Mouse (Mus musculus) CH12.LX (cell line): ENCODE results near the gene Ffar4. TPM values are rescaled to one million over a fixed set of nuclear protein-coding genes. Genes with fewer than 3 reads are reported as not detected.
A peak's percentile ranks its signal among the peaks of the same experiment; 100 is the strongest.

Source experiments
- DNase-seq: peaks from one replicate; pipeline ENCODE4 v3.0.0-alpha.2; 2013; ENCODE audit errors: extremely low read depth
- H3K27ac ChIP-seq: 2 replicates; pipeline ENCODE4 v1.5.1; 2012; ENCODE audit warnings: low read depth, mild to moderate bottlenecking, control low read depth, moderate library complexity; ENCODE audit not compliant: insufficient read depth
- H3K27me3 ChIP-seq: replicated peaks from 2 replicates; pipeline ENCODE3; 2012; ENCODE audit warnings: inconsistent platforms
- H3K36me3 ChIP-seq, 2 experiments: replicated peaks in 1 of 2; 2 replicates each; pipeline versions ENCODE3 to v1.6.1; 2012; ENCODE audit warnings: inconsistent platforms in 1 of 2, low read length in 1 of 2, mild to moderate bottlenecking in 1 of 2, mixed read lengths in 1 of 2, moderate library complexity in 1 of 2; ENCODE audit not compliant: control insufficient read depth in 1 of 2, insufficient read depth in 1 of 2
- H3K4me1 ChIP-seq, 2 experiments: 2 replicates each; pipeline ENCODE4 v1.6.1; 2012; ENCODE audit warnings: inconsistent platforms in 1 of 2, moderate library complexity in 1 of 2; ENCODE audit not compliant: insufficient read depth in 2 of 2, control insufficient read depth in 1 of 2
- H3K4me2 ChIP-seq: 2 replicates; pipeline ENCODE4 v1.6.1; 2012; ENCODE audit warnings: low read depth, mild to moderate bottlenecking, control low read depth; ENCODE audit not compliant: poor library complexity, insufficient read depth, severe bottlenecking
- H3K4me3 ChIP-seq, 3 experiments: fragments of 150-350 bp in 1 of 3; sonication (generic) in 1 of 3; replicated peaks in 1 of 3; 2 replicates each; pipeline versions ENCODE3 to v1.5.1; 2011 to 2012; ENCODE audit warnings: low read depth in 2 of 3, low read length in 2 of 3, mild to moderate bottlenecking in 2 of 3, moderate library complexity in 2 of 3, control low read depth in 1 of 3, improper control_type of control experiment in 1 of 3, inconsistent platforms in 1 of 3, mixed read lengths in 1 of 3; ENCODE audit not compliant: poor library complexity in 1 of 3
- H3K79me2 ChIP-seq: replicated peaks from 2 replicates; pipeline ENCODE4 v1.6.1; 2012; ENCODE audit warnings: mild to moderate bottlenecking, moderate library complexity; ENCODE audit not compliant: control insufficient read depth, poor library complexity, insufficient read depth, severe bottlenecking; ENCODE audit errors: extremely low read depth
- H3K9ac ChIP-seq: 2 replicates; pipeline ENCODE4 v1.6.1; 2012; ENCODE audit warnings: low read depth, mild to moderate bottlenecking, control low read depth, moderate library complexity; ENCODE audit not compliant: insufficient read depth
- H3K9me3 ChIP-seq: replicated peaks from 2 replicates; pipeline ENCODE3; 2012; ENCODE audit warnings: low read length, inconsistent platforms, mixed read lengths
- BHLHE40 ChIP-seq: IDR thresholded peaks from 2 replicates; pipeline ENCODE4 v1.6.1; 2011; ENCODE audit warnings: mild to moderate bottlenecking, low read depth, low read length, improper control_type of control experiment
- CHD1 ChIP-seq: IDR thresholded peaks from 2 replicates; pipeline ENCODE4 v1.6.1; 2012; ENCODE audit warnings: low read depth, low read length, improper control_type of control experiment, inconsistent platforms
- CTCF ChIP-seq, 2 experiments: IDR thresholded peaks in 1 of 2; conservative IDR thresholded peaks in 1 of 2; 2 replicates each; pipeline ENCODE4 v1.5.1; 2011 to 2012; ENCODE audit warnings: low read depth in 2 of 2, low read length in 2 of 2, improper control_type of control experiment in 1 of 2, inconsistent platforms in 1 of 2, mild to moderate bottlenecking in 1 of 2, moderate library complexity in 1 of 2
- E2F4 ChIP-seq: IDR thresholded peaks from 2 replicates; pipeline ENCODE4 v1.6.1; 2011; ENCODE audit warnings: low read depth, low read length, improper control_type of control experiment; ENCODE audit not compliant: insufficient replicate concordance
- ELF1 ChIP-seq: IDR thresholded peaks from 2 replicates; pipeline ENCODE4 v1.6.1; 2014; ENCODE audit warnings: low read depth, mild to moderate bottlenecking, inconsistent platforms, low read length, improper control_type of control experiment
- EP300 ChIP-seq: IDR thresholded peaks from 2 replicates; pipeline ENCODE4 v1.6.1; 2011; ENCODE audit warnings: low read length, improper control_type of control experiment
- GABPA ChIP-seq: IDR thresholded peaks from 2 replicates; pipeline ENCODE4 v1.6.1; 2012; ENCODE audit warnings: low read depth, low read length, improper control_type of control experiment, inconsistent platforms; ENCODE audit not compliant: insufficient replicate concordance
- HCFC1 ChIP-seq: IDR thresholded peaks from 2 replicates; pipeline ENCODE4 v1.6.1; 2012; ENCODE audit warnings: low read depth, mild to moderate bottlenecking, inconsistent platforms, low read length, improper control_type of control experiment
- IRF4 ChIP-seq: IDR thresholded peaks from 2 replicates; pipeline ENCODE4 v1.6.1; 2014; ENCODE audit warnings: low read depth, mild to moderate bottlenecking, inconsistent platforms, low read length, improper control_type of control experiment
- JUN ChIP-seq: IDR thresholded peaks from 2 replicates; pipeline ENCODE4 v1.6.1; 2011; ENCODE audit warnings: low read depth, mild to moderate bottlenecking, low read length, improper control_type of control experiment, moderate library complexity; ENCODE audit not compliant: insufficient read depth
- JUND ChIP-seq: conservative IDR thresholded peaks from 2 replicates; pipeline ENCODE4 v1.6.1; 2011; ENCODE audit warnings: low read depth, low read length, improper control_type of control experiment
- KAT2A ChIP-seq: IDR thresholded peaks from 2 replicates; pipeline ENCODE4 v1.6.1; 2012; ENCODE audit warnings: low read length, improper control_type of control experiment, inconsistent platforms; ENCODE audit not compliant: insufficient replicate concordance
- MAX ChIP-seq: IDR thresholded peaks from 2 replicates; pipeline ENCODE4 v1.6.1; 2011; ENCODE audit warnings: low read length, improper control_type of control experiment
- MAZ ChIP-seq: IDR thresholded peaks from 2 replicates; pipeline ENCODE4 v1.6.1; 2012; ENCODE audit warnings: low read depth, mild to moderate bottlenecking, inconsistent platforms, low read length, improper control_type of control experiment, moderate library complexity
- MEF2A ChIP-seq: IDR thresholded peaks from 2 replicates; pipeline ENCODE4 v1.6.1; 2014; ENCODE audit warnings: low read depth, mild to moderate bottlenecking, inconsistent platforms, low read length, improper control_type of control experiment, borderline replicate concordance
- MXI1 ChIP-seq: IDR thresholded peaks from 2 replicates; pipeline ENCODE4 v1.6.1; 2011; ENCODE audit warnings: mild to moderate bottlenecking, low read depth, low read length, improper control_type of control experiment
- MYC ChIP-seq: IDR thresholded peaks from 2 replicates; pipeline ENCODE4 v1.6.1; 2011; ENCODE audit warnings: low read depth, mild to moderate bottlenecking, improper control_type of control experiment, low read length
- NELFE ChIP-seq: IDR thresholded peaks from 2 replicates; pipeline ENCODE4 v1.6.1; 2011; ENCODE audit warnings: low read depth, low read length, improper control_type of control experiment
- NRF1 ChIP-seq: IDR thresholded peaks from 2 replicates; pipeline ENCODE4 v1.6.1; 2014; ENCODE audit warnings: low read depth, mild to moderate bottlenecking, inconsistent platforms, low read length, improper control_type of control experiment, moderate library complexity
- POLR2A ChIP-seq: IDR thresholded peaks from 2 replicates; pipeline ENCODE4 v1.6.1; 2011; ENCODE audit warnings: low read depth, mild to moderate bottlenecking, improper control_type of control experiment, low read length
- POLR2AphosphoS2 ChIP-seq: IDR thresholded peaks from 2 replicates; pipeline ENCODE4 v1.6.1; 2011; ENCODE audit warnings: low read depth, low read length, improper control_type of control experiment
- RCOR1 ChIP-seq: conservative IDR thresholded peaks from 2 replicates; pipeline ENCODE4 v1.6.1; 2012; ENCODE audit warnings: low read depth, mild to moderate bottlenecking, inconsistent platforms, low read length, improper control_type of control experiment
- SIN3A ChIP-seq: IDR thresholded peaks from 2 replicates; pipeline ENCODE4 v1.6.1; 2012; ENCODE audit warnings: low read length, improper control_type of control experiment, inconsistent platforms
- SMC3 ChIP-seq: IDR thresholded peaks from 2 replicates; pipeline ENCODE4 v1.6.1; 2011; ENCODE audit warnings: low read depth, low read length, improper control_type of control experiment
- TBP ChIP-seq: conservative IDR thresholded peaks from 2 replicates; pipeline ENCODE4 v1.6.1; 2011; ENCODE audit warnings: low read depth, low read length, improper control_type of control experiment
- TCF12 ChIP-seq: IDR thresholded peaks from 2 replicates; pipeline ENCODE4 v1.6.1; 2014; ENCODE audit warnings: low read depth, mild to moderate bottlenecking, inconsistent platforms, low read length, improper control_type of control experiment
- UBTF ChIP-seq: IDR thresholded peaks from 2 replicates; pipeline ENCODE4 v1.6.1; 2012; ENCODE audit warnings: low read depth, mild to moderate bottlenecking, inconsistent platforms, low read length, improper control_type of control experiment, moderate library complexity
- USF2 ChIP-seq: conservative IDR thresholded peaks from 2 replicates; pipeline ENCODE4 v1.6.1; 2011; ENCODE audit warnings: low read depth, low read length, improper control_type of control experiment
- ZC3H11A ChIP-seq: IDR thresholded peaks from 2 replicates; pipeline ENCODE4 v1.6.1; 2012; ENCODE audit warnings: low read depth, mild to moderate bottlenecking, inconsistent platforms, low read length, improper control_type of control experiment
- ZKSCAN1 ChIP-seq: IDR thresholded peaks from 2 replicates; pipeline ENCODE4 v1.6.1; 2012; ENCODE audit warnings: low read depth, inconsistent platforms, low read length, improper control_type of control experiment, borderline replicate concordance
- dilution Hi-C: fragments of 300-500 bp; cut with MboI; formaldehyde crosslinking; loops from 2 replicates; pipeline ENCODE4 v1.14.3; 2020; ENCODE audit warnings: low sequenced_read_pairs; ENCODE audit not compliant: extremely low pct_unique_long_range_greater_than_20kb, extremely low pct_ligation_motif_present
- in situ Hi-C: fragments of 300-500 bp; cut with MboI; formaldehyde crosslinking; loops from 3 replicates; pipeline ENCODE4 v1.14.3; 2019; ENCODE audit warnings: low sequenced_read_pairs, low pct_ligation_motif_present, low pct_unique_long_range_greater_than_20kb, mixed read lengths
- polyA plus RNA-seq: library from polyadenylated mRNA; unstranded; fragments of >175 nt; gene quantifications from 2 replicates; pipeline ENCODE4 v1.2.1, GENCODE M21; 2012; ENCODE audit warnings: low read depth; ENCODE audit not compliant: insufficient read length
- total RNA-seq, 2 experiments: library from RNA; depleted of rRNA; stranded (reverse); fragments of 300-350 nt in 1 of 2; fragments of >200 nt in 1 of 2; gene quantifications; 2 replicates each; pipeline ENCODE4 v1.2.3; 2012 to 2014

Ffar4 gene
- total and polyA plus RNA-seq, 3 experiments: not detected

GRCm38 (mm10) chr19:38054149-38054719, 42.6 kb upstream of the Ffar4 start:
- Histone ChIP-seq H3K4me2 (peak overlapping the region; percentile 74), H3K4me1 (peaks cover 5 to 34% of the 10 kb centered on the region in 2 experiments; a peak in 3 of 4 replicates), H3K4me3 (peak overlapping the region; percentile 78 to 90 (median 84)), H3K27ac (no peak overlapping the region), H3K27me3 (no peaks in the 10 kb centered on the region), H3K9ac (peak overlapping the region; percentile 0; the same call in 1 of the 2 replicates), H3K36me3 (peaks cover 8 to 24% of the 10 kb centered on the region in 2 experiments), H3K79me2 (peaks cover 23% of the 10 kb centered on the region), H3K9me3 (no peaks in the 10 kb centered on the region)
- in situ Hi-C loops: loop anchor here (5.0 kb wide), 1 partner anchor 97 kb away; no protein-coding TSS in a partner anchor
- no peak for TF ChIP-seq POLR2A
- 0 out of 2 replicates have a peak, but pooled peaks have one; percentile 25 for TF ChIP-seq IRF4
- TF ChIP-seq EP300: no peak
- TF ChIP-seq POLR2AphosphoS2: no peak
- no peak for TF ChIP-seq NELFE
- no peak for TF ChIP-seq CHD1
- TF ChIP-seq TBP: 0 out of 2 replicates have a peak, but pooled peaks have one; percentile 41
- TF ChIP-seq ELF1: peak; percentile 34; the same call in 1 of the 2 replicates
- dilution Hi-C loops: no loop called here
- peak; percentile 80 for DNase-seq

GRCm38 (mm10) chr19:38054720-38055192, 42.1 kb upstream of the Ffar4 start, which contains the start of gene Cep55:
Gene Cep55 (plus strand): TSS chr19:38055011.
- H3K36me3 ChIP-seq: peaks cover 12 to 29% of the 10 kb centered on the region in 2 experiments
- in situ Hi-C loops: loop anchor here (5.0 kb wide), 1 partner anchor 97 kb away; no protein-coding TSS in a partner anchor
- H3K27me3 ChIP-seq: no peaks in the 10 kb centered on the region
- DNase-seq: peak; percentile 98
- peak within 1 kb of the TSS; percentile 37; the same call in 1 of the 2 replicates for H3K27ac ChIP-seq
- dilution Hi-C loops: no loop called here
- peak within 1 kb of the TSS; percentile 97 for H3K4me2 ChIP-seq
- H3K4me3 ChIP-seq: peak within 1 kb of the TSS; percentile 90 to 92 (median 92)
- H3K4me1 ChIP-seq: peaks cover 5 to 30% of the 10 kb centered on the region in 2 experiments; a peak in 3 of 4 replicates
- H3K9me3 ChIP-seq: no peaks in the 10 kb centered on the region
- H3K9ac ChIP-seq: peak within 1 kb of the TSS; percentile 87
- peaks cover 23% of the 10 kb centered on the region for H3K79me2 ChIP-seq
- 0 out of 2 replicates have a peak, but pooled peaks have one; percentile 63 for TF ChIP-seq KAT2A
- peak; percentile 81 for TF ChIP-seq TCF12
- TF ChIP-seq MEF2A: peak; percentile 35; the same call in 1 of the 2 replicates
- TF ChIP-seq TBP: no peak; the same call in 1 of the 2 replicates
- TF ChIP-seq MXI1: peak; percentile 90
- TF ChIP-seq E2F4: peak; percentile 87; the same call in 1 of the 2 replicates
- TF ChIP-seq NRF1: peak; percentile 47
- no peak for TF ChIP-seq EP300
- peak; percentile 78 for TF ChIP-seq MAX
- TF ChIP-seq RCOR1: 0 out of 2 replicates have a peak, but pooled peaks have one; percentile 60
- TF ChIP-seq USF2: no peak
- TF ChIP-seq SMC3: no peak
- TF ChIP-seq HCFC1: peak; percentile 70
- TF ChIP-seq POLR2AphosphoS2: peak; percentile 71; the same call in 1 of the 2 replicates
- TF ChIP-seq ZC3H11A: no peak
- no peak; the same call in 1 of the 2 replicates for TF ChIP-seq GABPA
- no peak for TF ChIP-seq ZKSCAN1
- TF ChIP-seq JUND: no peak
- no peak for TF ChIP-seq JUN
- 0 out of 2 replicates have a peak, but pooled peaks have one; percentile 32 for TF ChIP-seq UBTF
- peak; percentile 66; the same call in 1 of the 2 replicates for TF ChIP-seq MYC
- peak; percentile 98 for TF ChIP-seq SIN3A
- peak; percentile 78 for TF ChIP-seq MAZ
- TF ChIP-seq BHLHE40: 0 out of 2 replicates have a peak, but pooled peaks have one; percentile 12
- TF ChIP-seq CTCF (conservative IDR thresholded peaks at IDR 0.05 in 1 of 2, IDR thresholded peaks at IDR 0.05 in 1 of 2; ENCODE audit: low read depth in 2 of 2, low read length in 2 of 2): no peak
